Mouse (Mus musculus) colon, adult 2 months (tissue): ENCODE results near the gene Efhd1. TPM values are rescaled to one million over a fixed set of nuclear protein-coding genes. Genes with fewer than 3 reads are reported as not detected.

ENCODE experiments used
- polyA plus RNA-seq: library from polyadenylated mRNA; depleted of rRNA; stranded (reverse); fragments of >200 nt; gene quantifications from 2 replicates; pipeline ENCODE4 v1.2.3, GENCODE M21; 2012; rRNA removed

Efhd1 gene
- 2.9 and 3.3 TPM in 2 replicates for polyA plus RNA-seq

GRCm38 (mm10) chr1:87264134-87265006 lies at the start of gene Efhd1:
TSS of gene Efhd1 (plus strand) at chr1:87264363.

DNA sequence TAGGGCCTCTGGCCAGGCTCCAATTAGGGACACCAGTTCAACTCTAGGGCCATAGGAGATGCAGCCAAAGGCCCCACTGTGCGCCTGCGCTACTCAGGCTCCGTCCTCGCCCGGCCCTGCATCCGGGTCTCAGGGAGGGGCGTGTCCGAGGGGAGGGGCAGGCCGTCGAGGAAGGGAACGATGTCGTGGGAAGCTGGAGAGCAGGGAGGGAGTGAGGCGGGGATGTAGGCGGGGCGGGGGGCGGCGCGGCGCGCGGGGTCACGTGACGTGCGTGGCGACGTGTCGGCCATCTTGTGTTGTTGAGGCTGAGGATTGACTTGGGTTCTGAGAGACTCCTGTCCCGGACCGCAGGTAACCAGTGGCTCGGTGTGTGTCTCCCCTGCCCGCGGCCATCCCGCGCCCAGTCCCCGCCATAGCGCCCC lies 62.6 kb downstream of the Efhd1 start, which contains the start of gene Gigyf2:
Gene Gigyf2 (plus strand): TSS at position 257 of the 422 bp plus-strand sequence.

Other genes with a start within 250 kb of the Efhd1 start
- gene Alppl2, start 174.4 kb upstream of the Efhd1 start, polyA plus RNA-seq, result 0.16 TPM in 1 of 2 replicates, not detected in the other
- 30.6 and 40.2 TPM in 2 replicates for gene Alpi, start 162.8 kb upstream of the Efhd1 start, polyA plus RNA-seq
- gene Akp3, start 139.4 kb upstream of the Efhd1 start, polyA plus RNA-seq, result 0.10 TPM in 1 of 2 replicates, not detected in the other
- gene Ecel1, start 107.8 kb upstream of the Efhd1 start, polyA plus RNA-seq, result 0.12 and 0.15 TPM in 2 replicates
- gene Prss56, start 81.0 kb upstream of the Efhd1 start, polyA plus RNA-seq, result not detected in 2 replicates
- not detected in 2 replicates for gene Chrnd, start 73.8 kb upstream of the Efhd1 start, polyA plus RNA-seq
- gene Chrng, start 59.7 kb upstream of the Efhd1 start, polyA plus RNA-seq, result not detected in 2 replicates
- gene Eif4e2, start 50.4 kb upstream of the Efhd1 start, polyA plus RNA-seq, result 28.4 and 34.6 TPM in 2 replicates
- gene Gigyf2, start 62.6 kb downstream of the Efhd1 start, polyA plus RNA-seq, result 24.0 and 24.7 TPM in 2 replicates
- gene Kcnj13, start 130.4 kb downstream of the Efhd1 start, polyA plus RNA-seq, result not detected in 2 replicates
- not detected in 2 replicates for gene Snorc, start 205.9 kb downstream of the Efhd1 start, polyA plus RNA-seq
- 1.5 and 2.9 TPM in 2 replicates for gene Neu2, start 245.5 kb downstream of the Efhd1 start, polyA plus RNA-seq